Mouse (Mus musculus): ENCODE data around the gene Atf2. TPM values are rescaled to one million over a fixed set of nuclear protein-coding genes. Genes with fewer than 3 reads are reported as not detected.
A peak's percentile ranks its signal among the peaks of the same experiment; 100 is the strongest.
"Not testable (repeated sequence)": the region's sequence is repeated elsewhere in the genome, so short reads cannot be mapped to it uniquely, and the experiment has no call there.

Gene Atf2
- total RNA-seq, 2 experiments from 2014 or later = 74.7 to 90.5 TPM

DNA sequence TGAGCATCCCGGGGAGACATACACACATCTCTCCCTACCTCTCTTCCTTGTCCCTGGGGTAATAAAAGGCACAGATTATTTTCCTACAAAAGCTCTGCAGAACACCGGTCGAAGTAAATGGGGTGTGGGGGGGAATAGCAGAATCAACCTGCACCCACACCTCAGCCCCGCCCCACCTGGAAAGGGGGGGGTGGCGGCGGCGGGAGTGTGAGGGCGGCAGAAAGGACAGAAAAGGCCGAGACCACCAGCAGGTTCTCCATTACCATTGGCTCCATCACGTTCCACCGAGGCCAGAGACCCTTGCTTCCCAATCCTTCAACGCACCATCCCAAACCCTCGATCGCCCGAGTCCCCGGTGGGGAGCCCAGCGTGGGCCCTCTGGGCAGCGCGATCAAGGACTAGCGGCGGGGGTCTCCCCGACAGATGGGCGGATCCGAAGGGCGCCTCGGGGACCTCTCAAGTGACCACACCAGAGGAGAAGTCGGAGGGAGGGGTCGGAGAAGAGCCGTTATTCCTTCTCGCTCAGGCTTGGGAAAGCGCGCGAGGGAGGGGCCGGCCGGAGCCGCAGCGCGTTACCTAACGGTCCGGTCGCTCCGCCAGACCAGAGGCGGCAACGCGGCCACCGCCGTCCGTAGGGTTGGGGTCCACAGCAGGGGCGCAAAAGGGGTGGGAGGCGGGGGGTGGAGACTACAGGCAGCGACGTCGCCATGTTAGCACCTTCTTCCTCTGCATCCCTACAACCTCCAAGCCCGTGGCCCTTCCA lies 557 bp downstream of the Atf2 start:
- peak; percentile 28 for ATAC-seq (replicated peaks; ENCODE audit: low FRiP score, poor library complexity, severe bottlenecking)

DNA sequence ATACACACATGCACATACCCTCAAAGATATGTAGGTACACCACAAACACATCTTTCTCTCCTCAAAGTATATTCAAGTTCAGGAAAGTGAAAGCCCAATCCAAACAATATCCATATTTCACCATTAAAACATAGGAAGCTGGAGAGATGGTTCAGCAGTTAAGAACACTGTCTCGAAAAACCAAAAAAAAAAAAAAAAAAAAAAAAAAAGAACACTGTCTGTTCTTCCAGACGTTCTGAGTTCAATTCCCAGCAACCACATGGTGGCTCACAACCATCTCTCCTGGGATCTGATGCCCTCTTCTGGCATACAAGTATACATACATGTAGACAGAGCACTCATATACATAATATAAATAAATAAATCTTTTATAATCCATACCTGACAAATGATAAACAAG lies 6.4 kb downstream of the Atf2 start:
- ATAC-seq (replicated peaks; ENCODE audit: low FRiP score, poor library complexity, severe bottlenecking) = no peak

- ATAC-seq (replicated peaks; ENCODE audit: low FRiP score, poor library complexity, severe bottlenecking) = no peak
These were observed 14.5 kb downstream of the Atf2 start for GRCm38 (mm10) chr2:73877891-73878290.

DNA sequence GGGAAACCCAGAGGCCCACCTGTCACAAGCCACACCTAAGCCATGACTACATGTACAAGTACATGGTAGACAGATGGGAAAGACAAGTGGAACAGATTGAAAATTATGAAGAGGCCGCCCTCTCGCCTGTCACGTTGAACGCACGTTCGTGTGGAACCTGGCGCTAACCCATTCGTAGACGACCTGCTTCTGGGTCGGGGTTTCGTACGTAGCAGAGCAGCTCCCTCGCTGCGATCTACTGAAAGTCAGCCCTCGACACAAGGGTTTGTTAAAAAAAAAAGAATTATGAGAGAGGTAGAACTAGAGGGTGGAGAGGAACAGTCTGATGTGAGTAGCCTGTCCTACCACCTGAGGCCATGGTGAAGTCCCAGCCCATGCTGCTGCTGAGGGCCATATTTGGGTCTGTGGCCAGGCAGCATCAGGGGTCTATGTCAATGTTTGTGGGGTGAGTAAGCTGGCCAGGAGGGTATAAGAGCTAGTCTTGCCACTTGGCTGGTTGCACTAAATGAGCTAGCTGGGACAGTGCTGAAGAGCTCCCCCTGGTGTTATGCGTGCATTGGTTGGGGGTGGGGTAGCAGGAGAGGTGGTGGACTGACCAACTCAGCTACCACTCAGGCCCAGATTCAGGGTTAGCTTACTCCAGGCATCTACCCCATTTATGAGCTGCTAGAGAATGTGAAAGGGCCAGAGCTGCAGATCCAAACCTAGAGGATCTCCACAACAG lies 24.5 kb downstream of the Atf2 start:
- ATAC-seq (replicated peaks; ENCODE audit: low FRiP score, poor library complexity, severe bottlenecking) = peak; percentile 52; the same call in 1 of the 2 replicates

GRCm38 (mm10) chr2:73860046-73860624 lies 32.3 kb downstream of the Atf2 start:
- no peak for ATAC-seq (replicated peaks; ENCODE audit: low FRiP score, poor library complexity, severe bottlenecking)

- ATAC-seq (replicated peaks; ENCODE audit: low FRiP score, poor library complexity, severe bottlenecking) = no peak
These were observed 35.1 kb downstream of the Atf2 start for GRCm38 (mm10) chr2:73857352-73857751.

GRCm38 (mm10) chr2:73856246-73856645 lies 36.2 kb downstream of the Atf2 start:
- ATAC-seq (replicated peaks; ENCODE audit: low FRiP score, poor library complexity, severe bottlenecking) = no peak

DNA sequence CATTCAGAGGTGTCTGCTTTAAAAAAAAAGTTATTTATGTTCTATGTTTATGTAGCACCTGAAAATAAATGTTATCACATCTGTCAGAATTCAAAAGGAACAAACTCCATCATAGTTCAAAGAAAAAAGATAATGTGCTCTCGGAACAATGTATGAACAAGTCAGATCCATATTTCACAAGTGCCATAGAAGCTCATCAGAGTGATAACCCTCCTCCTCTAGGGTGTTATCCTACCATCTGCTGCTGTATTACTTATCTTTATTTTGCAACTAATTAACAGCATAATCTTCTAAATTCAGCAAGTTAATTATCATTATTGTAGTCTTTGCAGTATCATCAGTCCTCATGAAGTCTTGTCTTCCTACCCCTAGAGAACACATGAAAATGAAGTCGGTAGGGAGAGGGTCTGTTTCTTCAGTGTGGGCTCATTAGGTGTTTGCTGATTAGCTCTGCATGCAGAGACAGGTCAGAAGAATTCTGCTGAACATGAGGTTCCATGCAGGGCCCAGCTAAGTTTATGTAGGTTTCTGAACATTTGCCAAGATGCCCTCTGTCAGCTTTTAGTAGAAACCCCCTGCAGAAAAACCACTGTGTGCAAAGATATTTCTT lies 57.9 kb downstream of the Atf2 start:
- ATAC-seq (replicated peaks; ENCODE audit: low FRiP score, poor library complexity, severe bottlenecking) = no peak

DNA sequence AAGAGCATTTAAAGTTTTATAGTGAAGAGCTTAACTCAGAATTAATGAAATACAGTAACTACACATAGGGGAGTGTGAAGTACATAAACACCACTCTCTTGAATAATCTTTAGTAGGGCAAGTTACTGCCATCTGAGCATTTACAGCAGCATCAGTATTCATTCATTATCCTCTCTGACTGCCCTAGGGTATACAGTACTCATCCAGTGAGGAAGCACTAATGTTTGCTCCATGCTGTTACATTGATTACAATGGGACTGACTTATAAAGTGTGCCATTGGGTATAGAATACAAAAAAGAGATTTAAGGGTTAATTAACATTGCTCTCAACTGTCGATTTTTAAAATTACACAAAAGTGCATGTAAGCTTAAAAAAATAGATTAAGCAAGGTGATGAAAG lies 59.2 kb downstream of the Atf2 start:
- ATAC-seq (replicated peaks; ENCODE audit: low FRiP score, poor library complexity, severe bottlenecking) = no peak

GRCm38 (mm10) chr2:73818742-73819141 lies 73.7 kb downstream of the Atf2 start:
- no peak for ATAC-seq (replicated peaks; ENCODE audit: low FRiP score, poor library complexity, severe bottlenecking)

GRCm38 (mm10) chr2:73807609-73808008 lies 84.8 kb downstream of the Atf2 start:
- ATAC-seq (replicated peaks; ENCODE audit: low FRiP score, poor library complexity, severe bottlenecking) = no peak

GRCm38 (mm10) chr2:73800127-73800526 lies 92.3 kb downstream of the Atf2 start:
- not testable (repeated sequence) for ATAC-seq (replicated peaks; ENCODE audit: low FRiP score, poor library complexity, severe bottlenecking)

GRCm38 (mm10) chr2:73798786-73799185 lies 93.7 kb downstream of the Atf2 start:
- no peak for ATAC-seq (replicated peaks; ENCODE audit: low FRiP score, poor library complexity, severe bottlenecking)

- ATAC-seq (replicated peaks; ENCODE audit: low FRiP score, poor library complexity, severe bottlenecking) = no peak
These were observed 94.3 kb downstream of the Atf2 start for GRCm38 (mm10) chr2:73798136-73798535.

- ATAC-seq (replicated peaks; ENCODE audit: low FRiP score, poor library complexity, severe bottlenecking) = no peak
These were observed 100.4 kb downstream of the Atf2 start for GRCm38 (mm10) chr2:73791846-73792630.

- no peak for ATAC-seq (replicated peaks; ENCODE audit: low FRiP score, poor library complexity, severe bottlenecking)
These were observed 102.1 kb downstream of the Atf2 start for GRCm38 (mm10) chr2:73790332-73790731.

DNA sequence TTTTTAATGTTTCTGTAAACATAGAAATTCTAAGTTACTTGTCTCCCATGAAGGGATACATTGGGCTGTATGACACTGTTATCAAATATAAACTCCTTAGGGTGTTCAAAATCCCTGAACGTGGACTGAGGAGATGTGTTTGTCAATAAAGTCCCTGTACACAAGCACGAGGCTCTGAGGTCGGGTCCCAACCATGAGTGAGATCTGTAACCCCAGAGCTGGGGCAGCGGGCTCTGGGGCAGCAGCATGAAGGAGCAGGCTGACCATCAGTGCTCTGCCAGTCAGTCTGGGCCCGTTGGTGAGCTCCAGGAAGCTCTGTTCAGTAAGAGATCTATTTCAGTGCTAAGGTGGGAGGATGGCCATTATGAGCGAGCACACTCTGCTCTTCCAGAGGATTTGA lies 104.0 kb downstream of the Atf2 start:
- ATAC-seq (replicated peaks; ENCODE audit: low FRiP score, poor library complexity, severe bottlenecking) = no peak

DNA sequence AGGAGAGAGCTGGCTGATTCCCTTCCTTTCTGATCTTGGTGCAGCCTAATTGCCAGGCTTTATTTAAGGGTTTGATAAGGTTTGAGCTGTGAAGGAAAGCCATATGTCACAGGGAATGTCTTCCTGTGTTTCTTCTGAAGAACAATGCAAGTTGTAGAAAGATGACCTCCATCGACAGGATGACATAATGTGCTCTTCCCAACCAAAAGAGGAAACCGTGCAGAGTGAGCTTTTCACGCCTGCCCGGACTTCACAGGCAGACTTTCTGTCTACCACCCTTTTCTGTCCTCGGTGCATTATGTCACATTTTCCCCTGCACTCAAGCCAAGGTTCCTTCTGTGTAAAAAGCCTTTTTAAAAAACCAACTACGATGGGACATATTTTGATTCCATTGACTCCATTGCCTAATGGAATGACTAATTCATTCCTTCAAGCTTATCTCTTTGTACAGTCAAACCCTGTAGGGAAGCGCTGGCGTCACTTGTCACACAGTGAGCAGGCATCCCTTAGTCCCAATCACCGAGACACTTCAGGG lies 110.0 kb downstream of the Atf2 start:
- no peak for ATAC-seq (replicated peaks; ENCODE audit: low FRiP score, poor library complexity, severe bottlenecking)

DNA sequence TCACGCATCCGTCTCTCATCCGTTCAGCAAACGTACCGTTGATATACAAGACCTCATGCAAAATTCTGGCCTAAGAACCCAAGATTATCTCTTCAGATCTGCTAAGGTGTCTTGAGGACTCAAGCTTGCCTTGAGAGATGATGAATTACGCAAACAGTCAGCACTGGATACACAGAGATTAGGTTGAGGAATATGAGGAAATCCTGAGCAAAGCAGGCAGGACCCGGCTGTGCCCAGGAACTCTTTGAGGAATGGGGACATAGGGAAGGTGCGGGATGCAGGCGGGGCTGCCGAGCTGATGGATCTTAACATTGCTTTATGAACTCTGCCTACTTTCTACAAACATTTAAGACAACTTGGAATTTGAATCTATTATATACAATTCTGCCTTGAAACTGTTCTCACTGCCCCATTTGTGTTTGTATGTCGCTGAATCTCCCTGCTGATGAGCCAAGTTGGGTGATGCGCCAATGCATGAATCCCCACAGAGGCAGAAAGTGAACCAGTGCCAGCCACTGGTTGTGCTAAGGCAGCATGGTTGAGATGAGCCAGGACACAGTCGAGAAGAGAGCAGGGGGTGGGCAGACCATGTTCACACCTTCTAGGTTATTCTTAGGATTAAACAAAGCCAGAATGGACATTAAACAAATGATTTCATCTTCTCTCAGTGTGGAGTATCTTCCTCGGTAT lies 112.0 kb downstream of the Atf2 start:
- ATAC-seq (replicated peaks; ENCODE audit: low FRiP score, poor library complexity, severe bottlenecking) = no peak

All from erythroblast, adult 5-6 weeks (primary cell).